ENCODE assay signal across 23 mouse cellular contexts in genomic region chr9:44540676-44541075, GRCm38 (mm10). TPM values are rescaled to one million over a fixed set of nuclear protein-coding genes. Genes with fewer than 3 reads are reported as not detected.
"Had no signal": no experiment of that assay in that cellular context is flagged by ENCODE, and none has a peak within 500 bp of the region (broad histone marks: within the 10 kb centered on the region; RNA-seq: fewer than 3 reads in every experiment).

No protein-coding gene starts in this region.

- H3K4me1 ChIP-seq: hindbrain, embryonic 12.5 days had no signal

- H3K27me3 ChIP-seq: heart, embryonic 12.5 days; hindbrain, embryonic 12.5 days; kidney, embryonic 15.5 days; limb, embryonic 12.5 days had no signal

- ATAC-seq: hindbrain, embryonic 16.5 days; inflammation-experienced regulatory T-cells, adult 6 months; intestine, embryonic 16.5 days had no signal

- H3K4me3 ChIP-seq: gastrocnemius, adult 2 months; heart, embryonic 10.5 days; heart, embryonic 12.5 days; hindbrain, embryonic 10.5 days; hindbrain, embryonic 12.5 days; kidney, embryonic 15.5 days; left cerebral cortex, adult 2 months; limb, embryonic 10.5 days; limb, embryonic 12.5 days had no signal

- DNase-seq: gastrocnemius, adult 2 months; gastrocnemius, postnatal 10 days; gastrocnemius, postnatal 25 days; heart, adult 18-20 months; heart, postnatal 10 days; heart, postnatal 4 days; layer of hippocampus, adult 9-11 months; liver had no signal

- H3K9ac ChIP-seq: heart, embryonic 12.5 days; hindbrain, embryonic 12.5 days; hindbrain, embryonic 14.5 days; kidney, embryonic 15.5 days; limb, embryonic 12.5 days had no signal

- H3K27ac ChIP-seq: gastrocnemius, adult 2 months; heart, embryonic 10.5 days; hindbrain, embryonic 10.5 days; hindbrain, embryonic 12.5 days; hindbrain, embryonic 14.5 days; kidney, embryonic 15.5 days; left cerebral cortex, adult 2 months; limb, embryonic 10.5 days; limb, embryonic 12.5 days had no signal

- H3K4me2 ChIP-seq: heart, embryonic 12.5 days; hindbrain, embryonic 12.5 days; hindbrain, embryonic 14.5 days; kidney, embryonic 15.5 days; limb, embryonic 12.5 days; liver, embryonic 11.5 days had no signal

- H3K36me3 ChIP-seq: heart, embryonic 10.5 days; heart, embryonic 12.5 days; hindbrain, embryonic 10.5 days; hindbrain, embryonic 12.5 days; kidney, embryonic 15.5 days; limb, embryonic 10.5 days; limb, embryonic 12.5 days had no signal

- H3K9me3 ChIP-seq: heart, embryonic 10.5 days; hindbrain, embryonic 10.5 days; hindbrain, embryonic 12.5 days; kidney, embryonic 15.5 days; limb, embryonic 10.5 days; limb, embryonic 12.5 days had no signal

RNA-seq across cellular contexts. Expression of gene Cxcr5, which starts 21.0 kb away (rescaled TPM):
- polyA plus RNA-seq: heart, embryonic 10.5 days; heart, embryonic 12.5 days; heart, embryonic 14.5 days; hindbrain, embryonic 10.5 days; hindbrain, embryonic 12.5 days; hindbrain, embryonic 14.5 days; hindbrain, embryonic 16.5 days; kidney, embryonic 15.5 days; kidney, postnatal 0 days; limb, embryonic 10.5 days; limb, embryonic 12.5 days; liver, embryonic 11.5 days had no signal
